Comparison of ENCODE assay signal across 14 mouse cellular contexts in genomic region chr15:99335801-99336320, GRCm38 (mm10). TPM values are rescaled to one million over a fixed set of nuclear protein-coding genes. Genes with fewer than 3 reads are reported as not detected.
DNase-seq lines count a peak whose midpoint lies in the region; ATAC-seq and TF ChIP-seq lines count a peak whose summit lies in the region.
"Had no signal": no experiment of that assay in that cellular context is flagged by ENCODE, and none has a peak within 500 bp of the region (broad histone marks: within the 10 kb centered on the region; RNA-seq: fewer than 3 reads in every experiment).

No protein-coding gene starts in this region.

- H3K4me1 ChIP-seq in heart, embryonic 15.5 days (replicated peaks): peaks cover 88% of the 10 kb centered on the region
- peaks cover 49% of the 10 kb centered on the region for H3K4me1 ChIP-seq in stomach, embryonic 15.5 days
- H3K4me1 ChIP-seq in stomach, postnatal 0 days (replicated peaks; ENCODE audit: control insufficient read depth, insufficient read depth): no peaks in the 10 kb centered on the region; the same call in 1 of the 2 replicates
- peaks cover 65% of the 10 kb centered on the region for H3K4me1 ChIP-seq in embryonic facial prominence, embryonic 13.5 days
- peaks cover 46% of the 10 kb centered on the region for H3K4me1 ChIP-seq in neural tube, embryonic 15.5 days

- TF ChIP-seq EP300 in stomach, postnatal 0 days (optimal IDR thresholded peaks at IDR 0.05): no peak

- H3K4me2 ChIP-seq in heart, embryonic 15.5 days: peak overlapping the region; percentile 11; the same call in 1 of the 2 replicates
- no peak overlapping the region for H3K4me2 ChIP-seq in stomach, embryonic 15.5 days
- H3K4me2 ChIP-seq in stomach, postnatal 0 days (replicated peaks; ENCODE audit: low read depth): no peak overlapping the region
- no peak overlapping the region for H3K4me2 ChIP-seq in embryonic facial prominence, embryonic 13.5 days
- H3K4me2 ChIP-seq in neural tube, embryonic 15.5 days: no peak overlapping the region
- H3K4me2 ChIP-seq: neural tube, embryonic 12.5 days had no signal

- peak overlapping the region; percentile 95 for H3K27ac ChIP-seq in heart, embryonic 15.5 days
- H3K27ac ChIP-seq in stomach, embryonic 15.5 days: 0 out of 2 replicates have a peak overlapping the region, but pooled peaks have one; percentile 11
- no peak overlapping the region for H3K27ac ChIP-seq in stomach, postnatal 0 days (replicated peaks)
- H3K27ac ChIP-seq in embryonic facial prominence, embryonic 13.5 days: 0 out of 2 replicates have a peak overlapping the region, but pooled peaks have one; percentile 98
- no peak overlapping the region for H3K27ac ChIP-seq in neural tube, embryonic 15.5 days (replicated peaks)
- H3K27ac ChIP-seq: neural tube, embryonic 12.5 days had no signal

- TF ChIP-seq CTCF in stomach, postnatal 0 days (IDR thresholded peaks at IDR 0.05; ENCODE audit: low read depth): no peak

- no peak overlapping the region for H3K9ac ChIP-seq in heart, embryonic 15.5 days
- H3K9ac ChIP-seq in stomach, embryonic 15.5 days: no peak overlapping the region
- no peak overlapping the region for H3K9ac ChIP-seq in stomach, postnatal 0 days (ENCODE audit: low read length)
- no peak overlapping the region for H3K9ac ChIP-seq in embryonic facial prominence, embryonic 13.5 days
- H3K9ac ChIP-seq in neural tube, embryonic 15.5 days (replicated peaks): no peak overlapping the region
- H3K9ac ChIP-seq: neural tube, embryonic 12.5 days had no signal

- no peaks in the 10 kb centered on the region for H3K9me3 ChIP-seq in heart, embryonic 15.5 days (replicated peaks)
- H3K9me3 ChIP-seq in stomach, embryonic 15.5 days: no peaks in the 10 kb centered on the region
- no peaks in the 10 kb centered on the region for H3K9me3 ChIP-seq in stomach, postnatal 0 days (ENCODE audit: control insufficient read depth, low read length)
- H3K9me3 ChIP-seq in embryonic facial prominence, embryonic 13.5 days: no peaks in the 10 kb centered on the region
- no peaks in the 10 kb centered on the region for H3K9me3 ChIP-seq in neural tube, embryonic 15.5 days (replicated peaks)
- H3K9me3 ChIP-seq: neural tube, embryonic 12.5 days had no signal

- H3K4me3 ChIP-seq in heart, embryonic 15.5 days: no peak overlapping the region
- H3K4me3 ChIP-seq in stomach, embryonic 15.5 days (replicated peaks): no peak overlapping the region
- no peak overlapping the region for H3K4me3 ChIP-seq in stomach, postnatal 0 days (ENCODE audit: low read depth, low read length)
- no peak overlapping the region for H3K4me3 ChIP-seq in embryonic facial prominence, embryonic 13.5 days
- no peak overlapping the region for H3K4me3 ChIP-seq in neural tube, embryonic 15.5 days (replicated peaks)
- H3K4me3 ChIP-seq: neural tube, embryonic 12.5 days had no signal

- WGBS in heart, embryonic 15.5 days: 37% methylated on average over 8 of the region's 8 CpGs
- WGBS in stomach, embryonic 15.5 days: 68% methylated on average over 8 of the region's 8 CpGs
- WGBS in stomach, postnatal 0 days: 71% methylated on average over 8 of the region's 8 CpGs
- WGBS in embryonic facial prominence, embryonic 13.5 days: 80% methylated on average over 8 of the region's 8 CpGs
- 80% methylated on average over 8 of the region's 8 CpGs for WGBS in neural tube, embryonic 15.5 days

- intact Hi-C loops in heart, postnatal 36 days (cut with DNase I): loop anchor here (2.0 kb wide), 1 partner anchor 33 kb away; no protein-coding TSS in a partner anchor

- H3K36me3 ChIP-seq in heart, embryonic 15.5 days: peaks cover 4% of the 10 kb centered on the region; the same call in 1 of the 2 replicates
- no peaks in the 10 kb centered on the region for H3K36me3 ChIP-seq in stomach, embryonic 15.5 days
- H3K36me3 ChIP-seq in stomach, postnatal 0 days (ENCODE audit: control insufficient read depth, insufficient read depth, low read length): no peaks in the 10 kb centered on the region
- H3K36me3 ChIP-seq in embryonic facial prominence, embryonic 13.5 days: peaks cover 16% of the 10 kb centered on the region; the same call in 1 of the 2 replicates
- H3K36me3 ChIP-seq in neural tube, embryonic 15.5 days: no peaks in the 10 kb centered on the region

- DNase-seq in heart, postnatal 36 days: no peak
- no peak for DNase-seq in stomach, postnatal 0 days (ENCODE audit: low spot score)
- peak; percentile 75 for DNase-seq in naive thymus-derived CD4-positive, alpha-beta T cell, adult 2 months (ENCODE audit: low read depth)
- no peak for DNase-seq in neural tube, embryonic 10.5 days (ENCODE audit: extremely low spot score, low spot score)
- DNase-seq: cerebellum, adult 9-10 months had no signal

- no peaks in the 10 kb centered on the region for H3K27me3 ChIP-seq in heart, embryonic 15.5 days
- no peaks in the 10 kb centered on the region for H3K27me3 ChIP-seq in stomach, embryonic 15.5 days (replicated peaks)
- no peaks in the 10 kb centered on the region for H3K27me3 ChIP-seq in stomach, postnatal 0 days (ENCODE audit: control insufficient read depth, insufficient read depth, low read length)
- H3K27me3 ChIP-seq in embryonic facial prominence, embryonic 13.5 days: no peaks in the 10 kb centered on the region
- H3K27me3 ChIP-seq in neural tube, embryonic 15.5 days (replicated peaks): no peaks in the 10 kb centered on the region
- H3K27me3 ChIP-seq: neural tube, embryonic 12.5 days had no signal

- no peak for ATAC-seq in heart, embryonic 15.5 days (replicated peaks; ENCODE audit: insufficient number of reproducible peaks, insufficient read depth, low FRiP score, low read depth)
- no peak for ATAC-seq in stomach, embryonic 15.5 days (ENCODE audit: insufficient read depth, low FRiP score, low read depth)
- no peak for ATAC-seq in stomach, postnatal 0 days (ENCODE audit: low FRiP score, low TSS enrichment)
- no peak for ATAC-seq in embryonic facial prominence, embryonic 13.5 days (ENCODE audit: insufficient number of reproducible peaks, insufficient read depth, low FRiP score, low TSS enrichment, low read depth)
- ATAC-seq in neural tube, embryonic 15.5 days (ENCODE audit: low FRiP score): no peak
- ATAC-seq: intestine, postnatal 0 days had no signal

RNA-seq across cellular contexts. Expression of gene Fmnl3, which starts 34.4 kb away (rescaled TPM):
- polyA plus RNA-seq in heart, embryonic 15.5 days (2015; fragmentation: Nextera tagmentation; extraction: Ambion mirVana): 14.0 and 17.8 TPM in 2 replicates
- 10 to 100 TPM; 19.0 to 22.3 TPM for total RNA-seq in heart, postnatal 36 days (2021)
- polyA plus RNA-seq in stomach, embryonic 15.5 days (2015; fragmentation: Nextera tagmentation; extraction: Ambion mirVana): 18.2 and 21.3 TPM in 2 replicates
- 8.0 and 8.6 TPM in 2 replicates for polyA plus RNA-seq in stomach, postnatal 0 days (2015; fragmentation: Nextera tagmentation; extraction: Ambion mirVana)
- 29.0 and 29.5 TPM in 2 replicates for polyA plus RNA-seq in embryonic facial prominence, embryonic 13.5 days (2015; fragmentation: Nextera tagmentation; extraction: Ambion mirVana)
- 7.9 and 11.9 TPM in 2 replicates for polyA plus RNA-seq in neural tube, embryonic 15.5 days (2015; fragmentation: Nextera tagmentation; extraction: Ambion mirVana)

RNA-seq across cellular contexts. Expression of gene Fam186b, which starts 40.2 kb away (rescaled TPM):
- 0.09 and 0.47 TPM in 2 replicates for polyA plus RNA-seq in heart, embryonic 15.5 days (2015; fragmentation: Nextera tagmentation; extraction: Ambion mirVana)
- total RNA-seq in heart, postnatal 36 days (2021): not detected
- 0.06 and 0.23 TPM in 2 replicates for polyA plus RNA-seq in stomach, embryonic 15.5 days (2015; fragmentation: Nextera tagmentation; extraction: Ambion mirVana)
- polyA plus RNA-seq in stomach, postnatal 0 days (2015; fragmentation: Nextera tagmentation; extraction: Ambion mirVana): 0.28 TPM in 1 of 2 replicates, not detected in the other
- polyA plus RNA-seq in embryonic facial prominence, embryonic 13.5 days (2015; fragmentation: Nextera tagmentation; extraction: Ambion mirVana): 0.12 and 0.42 TPM in 2 replicates
- 0.73 and 0.97 TPM in 2 replicates for polyA plus RNA-seq in neural tube, embryonic 15.5 days (2015; fragmentation: Nextera tagmentation; extraction: Ambion mirVana)
- total RNA-seq: granulocyte monocyte progenitor cell, adult 5-6 weeks; liver, adult 2 months; megakaryocyte-erythroid progenitor cell, adult 5-6 weeks had no signal
- polyA plus RNA-seq: intestine, postnatal 0 days; liver, adult 2 months had no signal

RNA-seq across cellular contexts. Expression of gene Prpf40b, which starts 41.0 kb away (rescaled TPM):
- 37.2 and 42.1 TPM in 2 replicates for polyA plus RNA-seq in heart, embryonic 15.5 days (2015; fragmentation: Nextera tagmentation; extraction: Ambion mirVana)
- 10 to 100 TPM; 20.4 to 24.3 TPM for total RNA-seq in heart, postnatal 36 days (2021)
- polyA plus RNA-seq in stomach, embryonic 15.5 days (2015; fragmentation: Nextera tagmentation; extraction: Ambion mirVana): 42.8 and 46.3 TPM in 2 replicates
- 16.1 and 18.3 TPM in 2 replicates for polyA plus RNA-seq in stomach, postnatal 0 days (2015; fragmentation: Nextera tagmentation; extraction: Ambion mirVana)
- polyA plus RNA-seq in embryonic facial prominence, embryonic 13.5 days (2015; fragmentation: Nextera tagmentation; extraction: Ambion mirVana): 82.4 and 83.6 TPM in 2 replicates
- polyA plus RNA-seq in neural tube, embryonic 15.5 days (2015; fragmentation: Nextera tagmentation; extraction: Ambion mirVana): 95.7 and 111 TPM in 2 replicates

RNA-seq across cellular contexts. Expression of gene Tmbim6, which starts 56.8 kb away (rescaled TPM):
- polyA plus RNA-seq in heart, embryonic 15.5 days (2015; fragmentation: Nextera tagmentation; extraction: Ambion mirVana): 221 and 295 TPM in 2 replicates
- total RNA-seq in heart, postnatal 36 days (2021): 100 to 1,000 TPM; 233 to 243 TPM
- polyA plus RNA-seq in stomach, embryonic 15.5 days (2015; fragmentation: Nextera tagmentation; extraction: Ambion mirVana): 425 and 426 TPM in 2 replicates
- polyA plus RNA-seq in stomach, postnatal 0 days (2015; fragmentation: Nextera tagmentation; extraction: Ambion mirVana): 469 and 479 TPM in 2 replicates
- polyA plus RNA-seq in embryonic facial prominence, embryonic 13.5 days (2015; fragmentation: Nextera tagmentation; extraction: Ambion mirVana): 266 and 285 TPM in 2 replicates
- 289 and 350 TPM in 2 replicates for polyA plus RNA-seq in neural tube, embryonic 15.5 days (2015; fragmentation: Nextera tagmentation; extraction: Ambion mirVana)

Comparison
In these comparisons a context has a peak if more than half of its experiments do, and no peak if none do; other contexts are left out.
1. H3K27ac ChIP-seq: peak in heart, embryonic 15.5 days (single experiment), stomach, embryonic 15.5 days (single experiment) and embryonic facial prominence, embryonic 13.5 days (single experiment); none in stomach, postnatal 0 days (single experiment) and neural tube, embryonic 15.5 days (single experiment).